Mouse (Mus musculus): ENCODE data around the gene Dync2h1. TPM values are rescaled to one million over a fixed set of nuclear protein-coding genes. Genes with fewer than 3 reads are reported as not detected.

The Dync2h1 gene
- polyA plus RNA-seq, 1 experiment from 2014 or later = 4.3 TPM

GRCm38 (mm10) chr9:6901620-6902019 is 282.6 kb downstream of the Dync2h1 start:
- no peak overlapping the region for H3K27ac ChIP-seq (replicated peaks)
- DNase-seq (ENCODE audit: low spot score) (no peak), ATAC-seq (ENCODE audit: low FRiP score, low TSS enrichment) (no peak)
- TF ChIP-seq EP300 (optimal IDR thresholded peaks at IDR 0.05) (no peak), CTCF (IDR thresholded peaks at IDR 0.05; ENCODE audit: low read depth) (no peak)
- H3K9ac ChIP-seq (ENCODE audit: low read length) = no peak overlapping the region
- H3K4me3 ChIP-seq (ENCODE audit: low read depth, low read length) = no peak overlapping the region
- no peak overlapping the region for H3K4me2 ChIP-seq (replicated peaks; ENCODE audit: low read depth)
- no peaks in the 10 kb centered on the region for H3K9me3 ChIP-seq (ENCODE audit: control insufficient read depth, low read length)
- WGBS = 61% methylated on average over 1 of the region's 1 CpGs
- H3K4me1 ChIP-seq (replicated peaks; ENCODE audit: control insufficient read depth, insufficient read depth) = no peaks in the 10 kb centered on the region
- no peaks in the 10 kb centered on the region for H3K36me3 ChIP-seq (ENCODE audit: control insufficient read depth, insufficient read depth, low read length)
- no peaks in the 10 kb centered on the region for H3K27me3 ChIP-seq (ENCODE audit: control insufficient read depth, insufficient read depth, low read length)

GRCm38 (mm10) chr9:6891331-6891730 is 292.9 kb downstream of the Dync2h1 start:
- no peaks in the 10 kb centered on the region for H3K27me3 ChIP-seq (ENCODE audit: control insufficient read depth, insufficient read depth, low read length)
- TF ChIP-seq CTCF (IDR thresholded peaks at IDR 0.05; ENCODE audit: low read depth) (no peak), EP300 (optimal IDR thresholded peaks at IDR 0.05) (no peak)
- no peak overlapping the region for H3K9ac ChIP-seq (ENCODE audit: low read length)
- ATAC-seq (ENCODE audit: low FRiP score, low TSS enrichment) = no peak
- no peaks in the 10 kb centered on the region for H3K9me3 ChIP-seq (ENCODE audit: control insufficient read depth, low read length)
- no peak for DNase-seq (ENCODE audit: low spot score)
- H3K27ac ChIP-seq (replicated peaks) = no peak overlapping the region
- no peak overlapping the region for H3K4me3 ChIP-seq (ENCODE audit: low read depth, low read length)
- H3K36me3 ChIP-seq (ENCODE audit: control insufficient read depth, insufficient read depth, low read length) = no peaks in the 10 kb centered on the region
- no peaks in the 10 kb centered on the region for H3K4me1 ChIP-seq (replicated peaks; ENCODE audit: control insufficient read depth, insufficient read depth)
- H3K4me2 ChIP-seq (replicated peaks; ENCODE audit: low read depth) = no peak overlapping the region

- no peaks in the 10 kb centered on the region for H3K4me1 ChIP-seq (replicated peaks; ENCODE audit: control insufficient read depth, insufficient read depth)
- ATAC-seq (ENCODE audit: low FRiP score, low TSS enrichment) = no peak
- H3K9me3 ChIP-seq (ENCODE audit: control insufficient read depth, low read length) = no peaks in the 10 kb centered on the region
- H3K27me3 ChIP-seq (ENCODE audit: control insufficient read depth, insufficient read depth, low read length) = no peaks in the 10 kb centered on the region
- TF ChIP-seq EP300 (optimal IDR thresholded peaks at IDR 0.05) = no peak
- TF ChIP-seq CTCF (IDR thresholded peaks at IDR 0.05; ENCODE audit: low read depth) = no peak
- DNase-seq (ENCODE audit: low spot score) = no peak
- no peak overlapping the region for H3K4me2 ChIP-seq (replicated peaks; ENCODE audit: low read depth)
- H3K4me3 ChIP-seq (ENCODE audit: low read depth, low read length) = no peak overlapping the region
- 91% methylated on average over 1 of the region's 1 CpGs for WGBS
- H3K36me3 ChIP-seq (ENCODE audit: control insufficient read depth, insufficient read depth, low read length) = no peaks in the 10 kb centered on the region
- no peak overlapping the region for H3K27ac ChIP-seq (replicated peaks)
- H3K9ac ChIP-seq (ENCODE audit: low read length) = no peak overlapping the region
These were observed 302.9 kb downstream of the Dync2h1 start for GRCm38 (mm10) chr9:6881187-6881984.

Other genes starting within 250 kb of the Dync2h1 start
- 84.0 and 86.1 TPM in 2 replicates for gene Dcun1d5, start 74 bp upstream of the Dync2h1 start, polyA plus RNA-seq (2015; fragmentation: Nextera tagmentation; extraction: Ambion mirVana)
- 0.34 and 0.42 TPM in 2 replicates for gene Mmp13, start 88.1 kb upstream of the Dync2h1 start, polyA plus RNA-seq (2015; fragmentation: Nextera tagmentation; extraction: Ambion mirVana)
- gene Mmp12, start 159.9 kb upstream of the Dync2h1 start, polyA plus RNA-seq (2015; fragmentation: Nextera tagmentation; extraction: Ambion mirVana) = 0.15 TPM in 1 of 2 replicates, not detected in the other
- gene Mmp1b, start 203.6 kb upstream of the Dync2h1 start, polyA plus RNA-seq (2015; fragmentation: Nextera tagmentation; extraction: Ambion mirVana) = not detected in 2 replicates